Mouse (Mus musculus): ENCODE results near the gene Dusp14.

The Dusp14 gene

DNA sequence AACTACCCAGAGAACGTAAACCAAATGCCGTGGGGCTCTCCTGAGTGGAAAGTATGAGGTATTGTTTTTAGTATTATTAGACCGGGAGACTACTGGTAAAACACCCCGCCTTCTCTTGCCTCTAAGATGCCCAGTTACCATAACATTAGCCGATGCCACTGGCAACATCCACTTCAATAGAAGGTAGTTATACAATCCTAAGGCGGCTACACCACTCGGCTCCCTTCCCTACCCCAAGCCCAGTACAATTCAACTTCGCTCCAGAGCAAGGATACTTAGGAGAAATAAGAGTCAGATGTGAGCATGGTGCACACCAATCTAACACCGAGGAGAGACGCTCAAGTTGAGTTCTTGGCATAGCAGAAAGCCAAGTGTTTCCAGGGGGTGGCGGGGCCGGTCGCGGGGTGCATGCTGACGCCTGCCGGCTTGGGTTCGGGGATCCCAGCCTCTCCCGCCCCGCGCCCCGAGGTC lies 1.3 kb downstream of the Dusp14 start:
- in situ Hi-C loops (cut with MboI; ENCODE audit: low sequenced_read_pairs), result no loop called here

DNA sequence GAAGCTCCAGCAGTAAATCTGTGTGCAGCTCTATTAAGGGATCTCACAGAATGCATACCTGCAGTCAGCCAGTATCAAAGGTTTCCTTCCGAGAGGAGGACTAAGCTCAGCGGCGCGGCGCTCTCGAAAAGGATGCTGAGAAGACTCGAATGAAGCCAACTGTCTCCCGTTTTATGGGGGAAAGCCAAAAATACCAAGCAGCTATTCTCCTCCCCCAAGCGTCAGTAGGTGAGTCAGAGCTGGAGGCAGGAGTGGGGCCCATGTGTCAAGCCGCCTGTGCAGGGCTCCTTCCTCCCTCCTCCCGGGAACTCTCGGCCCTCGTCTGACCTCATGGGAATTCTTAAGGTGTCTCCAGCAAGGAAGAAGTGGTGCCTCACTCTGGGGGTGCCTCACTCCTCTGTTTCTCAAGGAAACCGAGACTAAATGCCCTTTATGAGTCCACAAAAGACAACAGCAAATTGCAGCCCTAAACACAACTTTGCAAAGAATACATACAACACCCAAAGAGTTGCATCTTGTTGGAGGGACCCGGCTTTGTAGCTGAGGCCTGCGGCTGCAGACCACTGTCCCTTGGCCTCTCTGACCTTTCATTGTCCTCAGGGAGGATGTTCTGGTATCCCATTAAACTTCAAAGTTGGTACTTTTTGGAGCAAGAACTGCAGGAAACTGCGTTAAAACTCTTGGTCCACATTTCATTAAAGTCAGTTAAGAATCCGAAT lies 2.0 kb downstream of the Dusp14 start:
- in situ Hi-C loops (cut with MboI; ENCODE audit: low sequenced_read_pairs), result no loop called here

DNA sequence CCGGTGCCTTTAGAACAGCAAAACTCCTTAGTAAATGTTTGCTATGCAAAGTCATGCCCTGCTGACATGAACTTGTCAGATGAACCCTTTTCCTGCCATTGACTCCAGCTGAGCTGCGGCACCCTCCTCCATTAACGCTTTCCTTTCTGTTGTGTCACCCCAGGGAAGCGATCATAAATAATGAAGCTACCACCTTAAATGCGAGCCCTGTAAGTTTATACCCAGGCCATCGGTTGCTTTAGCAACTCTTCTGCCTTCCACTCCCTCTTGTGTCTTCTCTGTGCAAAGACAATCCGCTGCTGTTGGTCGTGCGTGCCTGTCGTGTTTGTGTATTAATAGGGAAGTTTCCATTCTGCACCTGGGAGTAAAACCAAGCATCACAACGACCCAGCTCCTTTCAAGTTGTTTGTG lies 3.0 kb downstream of the Dusp14 start:
- in situ Hi-C loops (cut with MboI; ENCODE audit: low sequenced_read_pairs), result no loop called here

- in situ Hi-C loops (cut with MboI; ENCODE audit: low sequenced_read_pairs), result no loop called here
Observed at GRCm38 (mm10) chr11:84063631-84064209, 5.3 kb downstream of the Dusp14 start.

- in situ Hi-C loops (cut with MboI; ENCODE audit: low sequenced_read_pairs), result no loop called here
Observed at GRCm38 (mm10) chr11:84062805-84063204, 6.3 kb downstream of the Dusp14 start.

GRCm38 (mm10) chr11:84061881-84062280 lies 7.2 kb downstream of the Dusp14 start:
- in situ Hi-C loops (cut with MboI; ENCODE audit: low sequenced_read_pairs), result no loop called here

DNA sequence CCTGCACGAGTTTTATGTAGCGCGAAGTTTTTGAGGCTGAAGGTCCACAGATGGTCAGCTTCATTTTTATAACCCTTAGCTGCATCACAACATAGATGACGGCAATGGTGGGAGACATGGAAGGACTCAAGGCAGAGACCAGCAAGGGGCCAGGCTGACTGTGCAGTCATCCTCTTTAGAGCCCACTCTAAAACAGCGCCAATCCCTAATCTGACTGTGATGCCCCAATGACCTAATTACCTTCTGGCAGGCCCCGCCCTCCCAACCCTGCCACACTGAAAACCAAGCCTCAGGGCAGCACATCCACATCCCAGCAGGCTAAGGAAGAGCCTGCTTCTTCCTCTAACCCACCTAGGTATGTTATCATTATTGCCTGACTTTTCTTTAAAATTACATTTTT lies 8.4 kb downstream of the Dusp14 start:
- in situ Hi-C loops (cut with MboI; ENCODE audit: low sequenced_read_pairs), result no loop called here

GRCm38 (mm10) chr11:84059784-84060183 lies 9.3 kb downstream of the Dusp14 start:
- in situ Hi-C loops (cut with MboI; ENCODE audit: low sequenced_read_pairs), result no loop called here

- in situ Hi-C loops (cut with MboI; ENCODE audit: low sequenced_read_pairs), result no loop called here
Observed at GRCm38 (mm10) chr11:84057418-84057817, 11.6 kb downstream of the Dusp14 start.

GRCm38 (mm10) chr11:84053524-84054163 lies 15.4 kb downstream of the Dusp14 start:
- in situ Hi-C loops (cut with MboI; ENCODE audit: low sequenced_read_pairs), result no loop called here

DNA sequence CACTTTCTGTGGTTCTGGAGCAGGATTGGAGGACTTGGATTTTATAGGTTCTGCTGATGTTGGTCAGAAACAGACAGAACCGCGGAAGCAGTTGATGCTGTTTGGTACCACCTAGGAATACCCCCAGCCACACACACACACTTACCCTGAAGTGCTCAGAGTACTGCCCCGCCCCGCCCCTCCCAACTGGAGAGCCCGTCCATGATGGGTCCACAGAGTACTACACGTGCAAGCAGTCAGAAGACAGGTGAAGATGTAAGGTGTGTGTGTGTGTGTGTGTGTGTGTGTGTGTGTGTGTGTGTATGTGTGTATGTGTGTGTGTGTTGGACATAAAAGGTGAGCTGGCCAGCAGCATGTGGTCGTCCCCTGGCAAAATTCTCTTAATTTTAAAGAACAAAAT lies 16.0 kb downstream of the Dusp14 start:
- in situ Hi-C loops (cut with MboI; ENCODE audit: low sequenced_read_pairs), result no loop called here

- in situ Hi-C loops (cut with MboI; ENCODE audit: low sequenced_read_pairs), result no loop called here
Observed at GRCm38 (mm10) chr11:84048411-84048810, 20.6 kb downstream of the Dusp14 start.

GRCm38 (mm10) chr11:84047270-84047669 lies 21.8 kb downstream of the Dusp14 start:
- in situ Hi-C loops (cut with MboI; ENCODE audit: low sequenced_read_pairs), result no loop called here

- in situ Hi-C loops (cut with MboI; ENCODE audit: low sequenced_read_pairs), result no loop called here
Observed at GRCm38 (mm10) chr11:84044988-84045387, 24.1 kb downstream of the Dusp14 start.

DNA sequence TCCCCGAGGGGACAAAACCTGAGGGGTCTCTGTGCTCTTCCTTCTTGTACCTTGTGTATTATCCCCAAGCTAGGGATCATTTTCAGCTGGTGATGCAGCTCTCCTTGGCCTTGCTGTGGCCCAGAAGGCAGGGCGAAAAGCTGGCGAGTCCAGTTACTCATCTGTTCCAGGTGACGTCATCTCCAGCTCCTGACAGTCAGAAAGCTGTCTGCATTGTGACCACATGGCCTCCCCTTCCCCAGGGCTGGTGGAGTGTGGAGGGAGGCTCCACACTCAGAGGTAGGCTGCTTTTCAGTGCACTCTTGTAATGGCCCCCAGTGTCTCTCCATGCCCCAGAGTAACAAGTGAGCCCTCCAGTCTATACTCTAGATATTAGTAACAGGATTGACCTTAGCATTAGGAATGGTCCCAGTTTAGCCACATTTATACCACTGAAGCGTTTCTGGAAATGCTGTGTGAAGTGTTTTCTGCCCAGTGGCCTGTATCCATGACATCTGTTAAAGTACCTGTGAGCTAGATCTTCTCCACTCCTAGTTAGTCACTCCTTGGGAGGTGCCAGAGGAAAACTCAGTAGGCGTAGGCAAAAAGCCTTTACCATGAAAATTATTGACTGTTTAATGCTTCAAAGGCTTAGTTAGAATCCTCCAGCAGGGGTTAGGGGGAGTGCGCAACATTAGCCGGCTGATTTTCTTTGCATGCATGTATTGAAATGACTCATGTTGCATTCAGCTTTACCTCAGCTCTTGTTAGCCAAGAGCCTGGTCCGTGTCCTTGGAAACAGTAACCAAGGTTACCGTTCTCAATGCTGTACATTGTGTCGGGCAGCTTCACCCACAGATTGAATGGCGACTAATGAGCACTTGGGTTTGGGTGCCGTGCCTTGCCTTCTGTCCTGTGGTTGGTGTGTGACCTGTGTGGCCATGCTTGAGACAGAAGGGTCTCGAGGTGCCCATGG lies 26.0 kb downstream of the Dusp14 start:
- in situ Hi-C loops (cut with MboI; ENCODE audit: low sequenced_read_pairs), result no loop called here

GRCm38 (mm10) chr11:84040621-84041020 lies 28.4 kb downstream of the Dusp14 start:
- in situ Hi-C loops (cut with MboI; ENCODE audit: low sequenced_read_pairs), result no loop called here

GRCm38 (mm10) chr11:84033671-84034070 lies 35.4 kb downstream of the Dusp14 start:
- in situ Hi-C loops (cut with MboI; ENCODE audit: low sequenced_read_pairs), result no loop called here

DNA sequence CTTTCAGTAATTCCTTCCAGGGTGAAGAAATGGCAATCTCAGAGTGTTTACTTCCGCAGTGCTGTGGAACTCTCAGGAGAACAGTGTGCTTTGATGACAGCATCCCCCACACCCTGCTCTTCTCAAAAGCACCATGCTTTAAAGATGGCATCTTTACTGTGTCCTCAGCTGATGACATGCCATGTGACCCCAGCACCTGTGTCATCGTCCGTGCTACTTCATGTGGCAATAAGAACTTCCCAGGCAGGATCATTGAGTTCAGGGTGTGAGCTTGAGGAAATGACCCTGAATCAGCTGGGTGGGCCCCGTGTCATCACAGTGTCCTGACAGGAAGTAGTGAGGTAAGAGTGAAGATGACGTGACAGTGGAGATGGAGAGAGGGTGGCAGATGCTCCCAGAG lies 36.5 kb downstream of the Dusp14 start:
- in situ Hi-C loops (cut with MboI; ENCODE audit: low sequenced_read_pairs), result no loop called here

GRCm38 (mm10) chr11:84031971-84032370 lies 37.1 kb downstream of the Dusp14 start:
- in situ Hi-C loops (cut with MboI; ENCODE audit: low sequenced_read_pairs), result no loop called here

GRCm38 (mm10) chr11:84028271-84029028 lies 40.6 kb downstream of the Dusp14 start:
- in situ Hi-C loops (cut with MboI; ENCODE audit: low sequenced_read_pairs), result no loop called here

Data from CH12F3 (cell line).